Mouse (Mus musculus) telencephalon, adult 2 months (tissue): ENCODE measurements around the gene Efna5.

Experiments used
- DNase-seq: peaks from one replicate; pipeline ENCODE4 v3.0.0-alpha.2; 2011; ENCODE audit warnings: low read depth, low spot score

Gene Efna5

GRCm38 (mm10) chr17:62657832-62658630, 223.1 kb downstream of the Efna5 start:
- no peak for DNase-seq

GRCm38 (mm10) chr17:62657051-62657450, 224.1 kb downstream of the Efna5 start:
- no peak for DNase-seq

DNA sequence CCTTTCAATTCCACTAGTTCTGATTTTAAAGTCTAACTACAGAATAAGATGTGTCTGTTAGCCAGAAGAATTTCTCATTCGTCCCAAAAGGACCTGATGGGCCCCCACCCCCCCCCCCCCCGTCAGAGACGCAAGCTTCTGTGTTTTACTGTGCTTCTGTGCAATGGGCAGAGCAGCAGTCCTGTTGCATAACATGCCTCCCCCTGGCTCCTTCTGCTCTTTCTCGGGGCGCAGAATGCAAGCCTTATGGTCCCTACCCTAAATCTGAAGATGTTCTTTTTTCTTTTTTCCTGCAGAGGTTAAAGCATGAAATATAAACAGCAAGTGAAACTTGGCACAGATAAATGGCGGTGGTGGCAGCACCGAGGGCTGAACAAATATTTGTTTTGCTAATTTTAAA, 224.5 kb downstream of the Efna5 start:
- DNase-seq: no peak

GRCm38 (mm10) chr17:62655819-62656355, 225.2 kb downstream of the Efna5 start:
- no peak for DNase-seq

DNA sequence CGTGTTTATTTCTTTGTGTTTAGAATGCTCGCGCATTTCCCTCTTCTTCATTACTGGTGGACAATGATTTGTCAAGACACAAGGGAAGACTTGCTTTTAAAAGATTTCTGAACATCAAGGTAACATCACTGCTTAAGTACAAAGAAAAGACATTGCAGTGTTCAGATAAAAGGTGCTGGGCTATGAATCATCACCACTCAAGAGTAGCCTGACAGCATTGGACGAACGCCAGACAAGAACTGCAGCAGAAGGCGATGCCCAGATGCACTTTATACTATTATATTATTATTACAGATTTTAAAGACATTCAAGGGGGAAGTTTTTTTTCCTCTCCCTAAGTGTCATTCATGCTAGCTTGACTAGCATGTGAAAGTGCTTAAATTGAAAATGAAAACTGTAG, 228.7 kb downstream of the Efna5 start:
- DNase-seq: no peak

- no peak for DNase-seq
These were observed 229.4 kb downstream of the Efna5 start for GRCm38 (mm10) chr17:62651696-62652095.

- no peak for DNase-seq
These were observed 231.7 kb downstream of the Efna5 start for GRCm38 (mm10) chr17:62649293-62649950.

GRCm38 (mm10) chr17:62646836-62647235, 234.3 kb downstream of the Efna5 start:
- DNase-seq: no peak

DNA sequence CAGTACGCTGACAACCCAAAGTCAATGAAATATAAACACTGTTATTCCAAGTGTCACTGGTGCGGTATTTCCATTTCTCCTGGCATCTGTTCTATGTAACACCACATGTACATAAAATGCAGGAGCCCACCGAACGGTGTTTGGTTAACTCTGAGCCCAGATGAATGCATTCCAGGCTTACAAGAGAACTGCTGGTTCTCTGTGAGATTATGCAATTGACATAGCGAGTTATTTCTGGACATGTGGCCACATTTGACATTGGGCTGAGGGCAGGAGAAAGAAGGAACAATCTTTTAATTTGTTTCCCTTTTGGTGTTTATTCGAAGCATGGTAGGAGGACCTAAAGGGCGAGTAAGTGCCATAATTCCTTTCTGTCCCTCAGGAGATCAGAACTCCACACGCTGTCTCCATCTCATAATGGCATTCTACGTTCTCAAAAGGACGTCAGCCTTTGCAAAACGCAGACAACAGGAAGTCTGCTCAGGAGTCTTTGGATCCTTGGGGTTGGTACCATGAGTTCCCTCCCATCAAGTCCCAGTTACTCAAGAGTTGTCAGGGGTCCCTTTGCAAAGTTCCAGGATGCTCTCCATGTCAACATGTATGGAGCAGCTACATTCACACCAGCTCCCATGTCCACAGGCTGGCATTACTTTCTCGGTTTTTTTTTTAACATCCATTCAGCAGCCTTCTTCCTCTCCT, 238.5 kb downstream of the Efna5 start:
- no peak for DNase-seq

- no peak for DNase-seq
These were observed 240.5 kb downstream of the Efna5 start for GRCm38 (mm10) chr17:62640654-62641053.

DNA sequence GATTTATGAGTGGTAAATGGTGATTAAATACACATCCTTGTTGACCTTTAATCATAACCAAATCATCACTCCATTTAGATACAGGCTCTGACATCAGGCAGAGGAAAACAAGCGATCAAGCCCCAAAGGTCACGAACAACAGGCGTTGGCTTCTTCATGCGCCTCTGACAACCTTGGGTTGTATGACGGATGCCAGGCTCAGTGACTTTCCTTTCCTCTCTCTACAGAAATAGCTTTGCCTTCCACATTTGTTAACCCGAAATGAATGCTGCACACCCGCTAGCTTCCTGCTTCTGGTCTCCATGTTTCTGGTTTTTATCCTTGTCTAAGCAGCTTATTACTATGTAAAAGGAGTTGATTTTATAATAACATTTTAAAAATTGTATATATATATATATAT, 244.2 kb downstream of the Efna5 start:
- DNase-seq: no peak

DNA sequence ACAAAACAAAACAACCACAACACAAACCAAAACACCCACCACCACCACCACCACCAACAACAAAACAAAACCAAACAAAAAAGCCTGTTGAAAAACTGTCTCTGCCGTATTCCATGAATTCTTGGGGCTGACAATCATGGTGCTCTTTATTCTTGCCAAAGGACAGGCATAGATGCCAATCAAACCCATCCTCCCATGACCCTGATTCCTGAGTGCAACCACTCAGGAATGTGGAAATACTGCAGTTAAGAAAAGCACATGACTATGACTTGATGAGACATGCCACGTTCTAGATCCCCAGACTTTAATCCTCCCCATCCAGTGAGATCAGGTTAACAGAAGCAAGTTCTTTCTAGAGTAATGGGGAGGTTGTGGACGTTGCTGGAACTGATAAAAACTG, 246.2 kb downstream of the Efna5 start:
- no peak for DNase-seq

- no peak for DNase-seq
These were observed 252.6 kb downstream of the Efna5 start for GRCm38 (mm10) chr17:62628474-62628873.

- DNase-seq: no peak
These were observed 253.6 kb downstream of the Efna5 start for GRCm38 (mm10) chr17:62627508-62627907.

- no peak for DNase-seq
These were observed 255.5 kb downstream of the Efna5 start for GRCm38 (mm10) chr17:62625646-62626020.

DNA sequence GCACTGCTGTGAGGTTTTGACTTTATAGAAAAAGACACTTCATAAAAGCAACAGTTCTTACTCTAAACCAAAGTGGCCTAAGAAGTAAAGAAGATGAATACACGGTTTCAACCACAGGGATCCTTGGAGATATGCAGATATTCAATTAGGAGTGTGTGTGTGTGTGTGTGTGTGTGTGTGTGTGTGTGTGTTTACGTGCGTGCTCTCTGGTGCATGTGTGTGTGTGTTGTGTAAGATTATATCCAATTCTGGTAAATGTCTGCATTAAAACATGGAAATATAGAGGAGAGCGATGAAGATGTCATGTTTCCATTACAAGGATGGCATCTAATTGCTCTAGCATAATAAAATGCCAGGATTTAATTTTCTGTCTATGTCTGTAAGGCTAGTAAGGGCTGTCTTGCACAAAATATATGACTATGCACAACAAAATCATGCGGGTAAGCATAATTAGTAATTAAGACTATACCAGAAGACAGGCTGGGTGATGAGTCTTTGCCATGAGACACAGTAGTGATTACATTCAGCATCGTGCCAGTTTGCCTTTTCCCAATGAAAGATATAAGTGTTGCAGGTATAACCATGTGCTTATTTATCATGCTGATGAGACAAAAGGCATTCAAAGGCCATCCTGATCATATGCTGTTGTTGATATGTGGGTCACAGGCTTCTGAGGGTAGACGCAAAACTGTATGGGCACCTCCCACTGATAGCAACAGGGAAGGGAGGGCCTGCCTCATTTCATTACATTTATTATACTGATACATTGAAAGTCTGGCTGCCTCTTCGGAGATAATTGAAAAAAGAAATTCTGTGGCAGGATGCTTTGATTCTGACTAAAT, 256.1 kb downstream of the Efna5 start:
- no peak for DNase-seq

GRCm38 (mm10) chr17:62623224-62623623, 257.9 kb downstream of the Efna5 start:
- DNase-seq: no peak

GRCm38 (mm10) chr17:62622481-62622880, 258.6 kb downstream of the Efna5 start:
- DNase-seq: no peak

- DNase-seq: no peak
These were observed 266.0 kb downstream of the Efna5 start for GRCm38 (mm10) chr17:62615159-62615558.

DNA sequence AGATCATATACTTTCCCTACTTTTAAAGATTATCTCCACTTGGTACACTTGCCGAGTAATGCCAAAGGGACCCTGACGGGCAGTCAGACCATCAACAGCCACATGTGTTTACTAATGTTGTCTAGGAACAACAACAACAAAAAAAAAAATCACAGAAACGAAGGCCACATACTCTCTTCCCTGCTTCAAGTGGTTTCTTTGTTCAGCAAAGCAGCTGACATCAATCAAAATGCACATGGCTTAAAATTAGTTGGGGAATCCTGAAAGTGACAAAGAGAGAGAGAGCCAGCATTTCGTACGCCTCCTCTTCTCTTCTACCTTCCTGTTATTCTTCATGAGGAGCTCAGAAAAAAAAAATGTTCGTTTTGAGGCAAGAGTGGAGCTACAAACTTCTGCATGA, 266.4 kb downstream of the Efna5 start:
- DNase-seq: no peak

DNA sequence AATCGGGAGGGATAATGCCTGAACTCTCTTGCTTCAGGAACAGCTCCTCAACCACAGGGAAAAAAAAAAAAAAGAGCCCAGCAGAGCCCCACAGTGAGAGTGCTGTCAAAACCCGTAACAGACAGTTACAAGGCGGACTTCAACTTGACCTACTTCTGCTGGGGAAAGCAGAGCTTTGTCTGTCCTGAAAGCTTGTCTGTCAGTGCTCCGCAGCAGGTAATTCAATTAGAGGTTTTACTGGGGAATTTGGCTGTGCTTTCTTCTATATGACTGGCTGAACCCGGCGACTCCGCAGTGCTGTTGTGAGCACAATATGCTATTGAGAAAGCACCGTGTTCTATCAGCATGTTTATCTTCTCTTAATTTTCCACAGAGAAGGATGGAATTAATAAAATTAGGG, 266.9 kb downstream of the Efna5 start:
- no peak for DNase-seq
